Mouse (Mus musculus) embryonic fibroblast, embryonic 13.5 days (primary cell): ENCODE data around the gene Gm20388.

Experiments used
- CTCF ChIP-seq: IDR thresholded peaks from 2 replicates; pipeline ENCODE4 v1.5.1; 2011; ENCODE audit warnings: mild to moderate bottlenecking, control low read depth, low read length, moderate library complexity, borderline replicate concordance; ENCODE audit not compliant: insufficient read depth
- POLR2A ChIP-seq: IDR thresholded peaks from 2 replicates; pipeline ENCODE4 v1.6.1; 2011; ENCODE audit warnings: low read depth, mild to moderate bottlenecking, control low read depth, low read length, moderate library complexity

DNA sequence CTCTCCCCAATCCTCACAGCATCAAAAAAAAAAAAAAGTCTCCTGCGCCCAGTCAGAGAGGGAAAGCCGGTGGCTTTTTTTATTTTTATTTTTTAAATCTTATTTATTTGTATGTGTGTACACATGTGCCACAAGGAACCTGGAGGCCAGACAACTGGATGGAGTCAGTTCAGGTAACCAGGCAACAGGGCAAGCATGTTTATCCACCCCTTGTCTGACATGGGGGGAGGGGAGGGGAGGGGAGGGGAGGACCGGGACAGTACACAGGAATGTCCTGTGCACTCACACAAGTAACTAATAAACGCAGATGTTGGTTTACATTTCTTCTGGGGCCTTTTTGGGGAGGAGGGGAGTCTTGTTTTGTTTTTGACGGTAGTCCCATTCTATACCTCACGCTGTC lies 1653.1 kb downstream of the Gm20388 start:
- TF ChIP-seq POLR2A: no peak
- no peak for TF ChIP-seq CTCF
